Comparison of ENCODE assay signal across 13 mouse cellular contexts in genomic region chr15:100297856-100298255, GRCm38 (mm10).
"Had no signal": no experiment of that assay in that cellular context is flagged by ENCODE, and none has a peak within 500 bp of the region (broad histone marks: within the 10 kb centered on the region; RNA-seq: fewer than 3 reads in every experiment).

No protein-coding gene starts in this region.

- DNase-seq: gastrocnemius, postnatal 14 days; gastrocnemius, postnatal 36 days; heart, adult 11 months; heart, adult 2 months; heart, postnatal 14 days; heart, postnatal 36 days; kidney, adult 11 months; kidney, adult 2 months; kidney, adult 9 months; kidney, postnatal 14 days; kidney, postnatal 36 days; layer of hippocampus, adult 9-11 months; left cerebral cortex, postnatal 4 days had no signal
